Mouse (Mus musculus) thymus, adult 2 months (tissue): ENCODE measurements around the gene Gpr82.

Experiments
- CTCF ChIP-seq: fragments of 200-500 bp; IDR thresholded peaks from 2 replicates; pipeline ENCODE4 v1.5.1; 2012; ENCODE audit warnings: mild to moderate bottlenecking, control low read depth, low read length, moderate library complexity, borderline replicate concordance; ENCODE audit not compliant: control insufficient read depth, poor library complexity, insufficient read depth; ENCODE audit errors: extremely low read depth
- POLR2A ChIP-seq: fragments of 200-500 bp; IDR thresholded peaks from 2 replicates; pipeline ENCODE4 v1.6.1; 2012; ENCODE audit warnings: mild to moderate bottlenecking, low read length, control low read depth, moderate library complexity; ENCODE audit not compliant: control insufficient read depth, poor library complexity, insufficient read depth; ENCODE audit errors: extremely low read depth

DNA sequence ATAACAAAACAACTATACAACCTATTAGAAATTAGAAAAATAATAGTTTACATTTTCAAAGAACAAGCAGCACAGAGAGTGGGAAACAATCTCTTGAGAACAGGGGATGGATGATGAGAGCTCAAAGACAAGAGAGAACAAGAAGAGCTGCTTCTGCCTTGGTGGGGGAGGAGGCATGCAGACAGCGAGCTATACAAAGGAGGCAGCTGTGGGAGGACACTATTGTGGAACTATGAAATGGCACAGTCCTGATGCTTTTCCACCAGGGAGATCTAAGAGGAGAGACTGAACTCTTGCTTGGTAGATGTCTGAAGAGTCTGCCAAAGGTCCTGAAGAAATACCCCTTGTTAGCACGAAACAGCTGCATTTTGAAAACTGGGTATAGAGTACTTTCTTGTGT is 27.2 kb downstream of the Gpr82 start:
- no peak for TF ChIP-seq CTCF
- TF ChIP-seq POLR2A = no peak
